Comparison of ENCODE assay signal across 9 mouse cellular contexts in genomic region chr10:5921031-5921551, GRCm38 (mm10). TPM values are rescaled to one million over a fixed set of nuclear protein-coding genes. Genes with fewer than 3 reads are reported as not detected.
DNase-seq lines count a peak whose midpoint lies in the region; ATAC-seq and TF ChIP-seq lines count a peak whose summit lies in the region.
"Had no signal": no experiment of that assay in that cellular context is flagged by ENCODE, and none has a peak within 500 bp of the region (broad histone marks: within the 10 kb centered on the region; RNA-seq: fewer than 3 reads in every experiment).

No protein-coding gene starts in this region.

- H3K4me1 ChIP-seq in kidney, embryonic 16.5 days (ENCODE audit: insufficient read depth, low read length), result peaks cover 4% of the 10 kb centered on the region; the same call in 1 of the 2 replicates
- H3K4me1 ChIP-seq in neural tube, embryonic 11.5 days (ENCODE audit: control insufficient read depth, insufficient read depth, low read length), result no peaks in the 10 kb centered on the region
- H3K4me1 ChIP-seq in thymus, adult 2 months (replicated peaks; ENCODE audit: control insufficient read depth, insufficient read depth, low read length), result no peaks in the 10 kb centered on the region

- H3K4me2 ChIP-seq in kidney, embryonic 16.5 days (replicated peaks; ENCODE audit: low read depth, low read length), result peak overlapping the region; percentile 98
- peak overlapping the region; percentile 99 for H3K4me2 ChIP-seq in neural tube, embryonic 11.5 days (ENCODE audit: low read depth)

- H3K36me3 ChIP-seq in kidney, embryonic 16.5 days (ENCODE audit: insufficient read depth, low read length), result no peaks in the 10 kb centered on the region
- no peaks in the 10 kb centered on the region for H3K36me3 ChIP-seq in neural tube, embryonic 11.5 days (ENCODE audit: control insufficient read depth, insufficient read depth, low read length)
- H3K36me3 ChIP-seq in thymus, adult 2 months (ENCODE audit: control insufficient read depth, insufficient read depth, low read length), result no peaks in the 10 kb centered on the region

- no peak for TF ChIP-seq POLR2A in thymus, adult 2 months (IDR thresholded peaks at IDR 0.05; ENCODE audit: control insufficient read depth, extremely low read depth, insufficient read depth, low read length, poor library complexity)

- peaks cover 11% of the 10 kb centered on the region for H3K27me3 ChIP-seq in kidney, embryonic 16.5 days (ENCODE audit: insufficient read depth, low read length)
- no peaks in the 10 kb centered on the region for H3K27me3 ChIP-seq in neural tube, embryonic 11.5 days (ENCODE audit: control insufficient read depth, insufficient read depth, low read length)
- H3K27me3 ChIP-seq in thymus, adult 2 months (ENCODE audit: control insufficient read depth, insufficient read depth, low read length), result peaks cover 3% of the 10 kb centered on the region; the same call in 1 of the 2 replicates

- H3K27ac ChIP-seq in kidney, embryonic 16.5 days (ENCODE audit: low read length), result no peak overlapping the region
- H3K27ac ChIP-seq in left cerebral cortex, adult 2 months, result peak overlapping the region; percentile 21; the same call in 1 of the 2 replicates
- H3K27ac ChIP-seq in neural tube, embryonic 11.5 days (ENCODE audit: low read depth, low read length), result no peak overlapping the region
- H3K27ac ChIP-seq in thymus, adult 2 months (ENCODE audit: control insufficient read depth, insufficient read depth, low read length), result no peak overlapping the region

- no peak for TF ChIP-seq CTCF in left cerebral cortex, adult 2 months (IDR thresholded peaks at IDR 0.05)
- TF ChIP-seq CTCF in thymus, adult 2 months (IDR thresholded peaks at IDR 0.05; ENCODE audit: borderline replicate concordance, control insufficient read depth, extremely low read depth, insufficient read depth, low read length, poor library complexity), result no peak

- H3K4me3 ChIP-seq in kidney, embryonic 16.5 days (ENCODE audit: low read length), result peak overlapping the region; percentile 58
- H3K4me3 ChIP-seq in left cerebral cortex, adult 2 months, result peak overlapping the region; percentile 82
- H3K4me3 ChIP-seq in neural tube, embryonic 11.5 days (ENCODE audit: low read depth, low read length), result peak overlapping the region; percentile 67
- no peak overlapping the region for H3K4me3 ChIP-seq in thymus, adult 2 months (ENCODE audit: control insufficient read depth, insufficient read depth, low read length)

- 2% methylated on average over 12 of the region's 12 CpGs for WGBS in kidney, embryonic 16.5 days
- WGBS in neural tube, embryonic 11.5 days, result 5% methylated on average over 11 of the region's 12 CpGs
- 5% methylated on average over 12 of the region's 12 CpGs for WGBS in thymus, adult 2 months

- no peak for DNase-seq in kidney, postnatal 25 days
- DNase-seq in cerebellum, postnatal 10 days, result peak; percentile 59 to 66
- DNase-seq in frontal cortex, postnatal 36 days (ENCODE audit: low spot score in 2 of 2), result peak; percentile 47 to 57
- DNase-seq in left cerebral cortex, adult 2 months (ENCODE audit: extremely low spot score in 1 of 2, low spot score in 2 of 2), result peak; percentile 24 to 27
- peak; percentile 40 for DNase-seq in neural tube, embryonic 11.5 days (ENCODE audit: low spot score)
- no peak for DNase-seq in gastrocnemius, adult 8-10 months (ENCODE audit: low spot score in 2 of 2)
- DNase-seq in thymus, adult 2 months, result no peak

- H3K9me3 ChIP-seq in kidney, embryonic 16.5 days (ENCODE audit: low read length), result no peaks in the 10 kb centered on the region
- H3K9me3 ChIP-seq in neural tube, embryonic 11.5 days (ENCODE audit: control insufficient read depth, low read length), result no peaks in the 10 kb centered on the region

- intact Hi-C loops in left cerebral cortex, adult 2 months (cut with DNase I), result loop anchor here (5.0 kb wide), 1 partner anchor 69 kb away; no protein-coding TSS in a partner anchor

- ATAC-seq in kidney, embryonic 16.5 days (ENCODE audit: low FRiP score, low TSS enrichment), result peak; percentile 70; the same call in 1 of the 2 replicates
- 0 out of 2 replicates have a peak, but pooled peaks have one; percentile 23 for ATAC-seq in neural tube, embryonic 11.5 days (ENCODE audit: insufficient read depth, low FRiP score, low TSS enrichment)
- ATAC-seq: Patski had no signal

- H3K9ac ChIP-seq in kidney, embryonic 16.5 days (replicated peaks; ENCODE audit: low read length), result no peak overlapping the region
- peak overlapping the region; percentile 75; the same call in 1 of the 2 replicates for H3K9ac ChIP-seq in neural tube, embryonic 11.5 days (ENCODE audit: low read length)

RNA-seq across cellular contexts. Expression of gene Rgs17, which starts 1.1 kb away (rescaled TPM):
- 1.0 and 1.3 TPM in 2 replicates for polyA plus RNA-seq in kidney, embryonic 16.5 days (2015; fragmentation: Nextera tagmentation; extraction: Ambion mirVana)
- 10 to 100 TPM; 66.7 to 69.6 TPM for total RNA-seq in left cerebral cortex, adult 2 months (2021)
- 2.0 and 3.1 TPM in 2 replicates for polyA plus RNA-seq in neural tube, embryonic 11.5 days (2014; fragmentation: Nextera tagmentation; extraction: Ambion mirVana)
- total RNA-seq in gastrocnemius, adult 8-10 months (2022), result not detected
- polyA plus RNA-seq in thymus, adult 2 months (2012; rRNA removed), result 0.26 TPM in 2 replicates

Comparison
In these comparisons a context has a peak if more than half of its experiments do, and no peak if none do; other contexts are left out.
1. DNase-seq: peak in cerebellum, postnatal 10 days (2 of 2), frontal cortex, postnatal 36 days (2 of 2), left cerebral cortex, adult 2 months (2 of 2) and neural tube, embryonic 11.5 days (single experiment); none in kidney, postnatal 25 days (0 of 2), gastrocnemius, adult 8-10 months (0 of 2) and thymus, adult 2 months (single experiment).